15 mouse cellular contexts compared by ENCODE assay signal in genomic region chr8:57326091-57327065, GRCm38 (mm10). TPM values are rescaled to one million over a fixed set of nuclear protein-coding genes. Genes with fewer than 3 reads are reported as not detected.
A peak's percentile ranks its signal among the peaks of the same experiment; 100 is the strongest.
DNase-seq lines count a peak whose midpoint lies in the region; ATAC-seq and TF ChIP-seq lines count a peak whose summit lies in the region.
"Had no signal": no experiment of that assay in that cellular context is flagged by ENCODE, and none has a peak within 500 bp of the region (broad histone marks: within the 10 kb centered on the region; RNA-seq: fewer than 3 reads in every experiment).

No protein-coding gene starts in this region.

- H3K9me3 ChIP-seq in heart, embryonic 11.5 days (replicated peaks; ENCODE audit: control insufficient read depth, low read length): no peaks in the 10 kb centered on the region
- no peaks in the 10 kb centered on the region for H3K9me3 ChIP-seq in intestine, postnatal 0 days (ENCODE audit: control insufficient read depth)
- no peaks in the 10 kb centered on the region for H3K9me3 ChIP-seq in stomach, embryonic 14.5 days (ENCODE audit: control insufficient read depth, low read depth, low read length)
- H3K9me3 ChIP-seq: hindbrain, embryonic 15.5 days had no signal

- TF ChIP-seq POLR2A in liver, adult 2 months (IDR thresholded peaks at IDR 0.05; ENCODE audit: extremely low read depth, insufficient read depth, low read length): no peak

- H3K27me3 ChIP-seq in liver, adult 2 months (ENCODE audit: control insufficient read depth, insufficient read depth, low read length): peaks cover 10% of the 10 kb centered on the region
- H3K27me3 ChIP-seq in heart, embryonic 11.5 days (ENCODE audit: control insufficient read depth, insufficient read depth, low read length): peaks cover 3% of the 10 kb centered on the region; the same call in 1 of the 2 replicates
- H3K27me3 ChIP-seq in intestine, postnatal 0 days (replicated peaks; ENCODE audit: control insufficient read depth, insufficient read depth, low read length): peaks cover 92% of the 10 kb centered on the region
- H3K27me3 ChIP-seq in stomach, embryonic 14.5 days (ENCODE audit: control insufficient read depth, insufficient read depth, low read length): peaks cover 18% of the 10 kb centered on the region

- ATAC-seq in heart, embryonic 11.5 days (replicated peaks; ENCODE audit: insufficient number of reproducible peaks, low FRiP score, low TSS enrichment): no peak
- no peak for ATAC-seq in intestine, postnatal 0 days
- no peak for ATAC-seq in stomach, embryonic 14.5 days (ENCODE audit: insufficient number of reproducible peaks, insufficient read depth, low FRiP score, low read depth)
- no peak for ATAC-seq in granulocyte monocyte progenitor cell, adult 5-6 weeks (replicated peaks; ENCODE audit: poor library complexity, severe bottlenecking)
- ATAC-seq: CD4-positive, CD25-positive, alpha-beta regulatory T cell, adult 4 months had no signal

- 17% methylated on average over 27 of the region's 27 CpGs for WGBS in liver, adult 2 months
- 8% methylated on average over 27 of the region's 27 CpGs for WGBS in heart, embryonic 11.5 days (ENCODE audit: insufficient replicate concordance)
- 31% methylated on average over 27 of the region's 27 CpGs for WGBS in intestine, postnatal 0 days
- 21% methylated on average over 27 of the region's 27 CpGs for WGBS in stomach, embryonic 14.5 days

- no peaks in the 10 kb centered on the region for H3K36me3 ChIP-seq in liver, adult 2 months (ENCODE audit: control insufficient read depth, insufficient read depth, low read length)
- no peaks in the 10 kb centered on the region; the same call in 1 of the 2 replicates for H3K36me3 ChIP-seq in heart, embryonic 11.5 days (ENCODE audit: control insufficient read depth, insufficient read depth, low read length)
- H3K36me3 ChIP-seq in intestine, postnatal 0 days (ENCODE audit: control insufficient read depth, insufficient read depth): no peaks in the 10 kb centered on the region
- no peaks in the 10 kb centered on the region; the same call in 1 of the 2 replicates for H3K36me3 ChIP-seq in stomach, embryonic 14.5 days (ENCODE audit: control insufficient read depth, insufficient read depth, low read length)
- H3K36me3 ChIP-seq: hindbrain, embryonic 15.5 days had no signal

- peak overlapping the region; percentile 74 for H3K4me2 ChIP-seq in heart, embryonic 11.5 days
- H3K4me2 ChIP-seq in intestine, postnatal 0 days (replicated peaks; ENCODE audit: low read depth): peak overlapping the region; percentile 40
- peak overlapping the region; percentile 55 for H3K4me2 ChIP-seq in stomach, embryonic 14.5 days (replicated peaks; ENCODE audit: low read depth, low read length)
- H3K4me2 ChIP-seq: hindbrain, embryonic 15.5 days had no signal

- H3K27ac ChIP-seq in liver, adult 2 months (replicated peaks; ENCODE audit: insufficient read depth, low read depth, low read length): peak overlapping the region; percentile 10; the same call in 1 of the 2 replicates
- peak overlapping the region; percentile 96 for H3K27ac ChIP-seq in heart, embryonic 11.5 days (ENCODE audit: low read depth, low read length)
- H3K27ac ChIP-seq in intestine, postnatal 0 days (ENCODE audit: low read depth, low read length): no peak overlapping the region
- H3K27ac ChIP-seq in stomach, embryonic 14.5 days (ENCODE audit: low read length): peak overlapping the region; percentile 85
- H3K27ac ChIP-seq: hindbrain, embryonic 15.5 days had no signal

- DNase-seq in liver, adult 2 months (ENCODE audit: extremely low read depth, low read depth, low spot score): no peak
- no peak for DNase-seq in liver
- no peak for DNase-seq in T-cell, adult 2 months (ENCODE audit: low spot score)
- DNase-seq in kidney, adult 8-10 months: no peak
- DNase-seq: adrenal gland, postnatal 14 days; cerebellum, adult 18-20 months; lung, postnatal 4 days had no signal

- H3K79me2 ChIP-seq in liver, adult 2 months (ENCODE audit: control insufficient read depth, insufficient read depth, low read length): no peaks in the 10 kb centered on the region

- TF ChIP-seq CTCF in liver, adult 2 months (IDR thresholded peaks at IDR 0.05; ENCODE audit: low read depth, low read length): no peak
- TF ChIP-seq CTCF in intestine, postnatal 0 days (IDR thresholded peaks at IDR 0.05; ENCODE audit: low read depth): no peak

- no peak overlapping the region; the same call in 1 of the 2 replicates for H3K9ac ChIP-seq in liver, adult 2 months (ENCODE audit: low read depth, low read length)
- H3K9ac ChIP-seq in heart, embryonic 11.5 days (ENCODE audit: low read depth, low read length): peak overlapping the region; percentile 99
- H3K9ac ChIP-seq in intestine, postnatal 0 days (ENCODE audit: low read depth, low read length): 0 out of 2 replicates have a peak overlapping the region, but pooled peaks have one; percentile 17
- H3K9ac ChIP-seq in stomach, embryonic 14.5 days (replicated peaks; ENCODE audit: low read depth, low read length): peak overlapping the region; percentile 95
- H3K9ac ChIP-seq: hindbrain, embryonic 15.5 days had no signal

- no peaks in the 10 kb centered on the region for H3K4me1 ChIP-seq in liver, adult 2 months (ENCODE audit: control insufficient read depth, insufficient read depth, low read length)
- H3K4me1 ChIP-seq in heart, embryonic 11.5 days (ENCODE audit: control insufficient read depth, insufficient read depth, low read length): peaks cover 29% of the 10 kb centered on the region
- H3K4me1 ChIP-seq in intestine, postnatal 0 days (replicated peaks; ENCODE audit: control insufficient read depth, insufficient read depth, low read length): no peaks in the 10 kb centered on the region
- H3K4me1 ChIP-seq in stomach, embryonic 14.5 days (ENCODE audit: control insufficient read depth, insufficient read depth, low read length): peaks cover 9% of the 10 kb centered on the region; the same call in 1 of the 2 replicates

- H3K4me3 ChIP-seq in liver, adult 2 months (ENCODE audit: insufficient read depth, low read depth, low read length): peak overlapping the region; percentile 6; the same call in 1 of the 2 replicates
- peak overlapping the region; percentile 95 for H3K4me3 ChIP-seq in heart, embryonic 11.5 days (ENCODE audit: low read depth, low read length)
- H3K4me3 ChIP-seq in intestine, postnatal 0 days (ENCODE audit: low read depth, low read length): peak overlapping the region; percentile 9; the same call in 1 of the 2 replicates
- H3K4me3 ChIP-seq in stomach, embryonic 14.5 days (ENCODE audit: low read depth, low read length): peak overlapping the region; percentile 66
- H3K4me3 ChIP-seq: hindbrain, embryonic 15.5 days had no signal

RNA-seq across cellular contexts. Expression of gene Hand2, which starts 5.6 kb away (rescaled TPM):
- total RNA-seq in liver, adult 2 months (2014; rRNA removed): 1.9 and 2.0 TPM in 2 replicates
- 3.9 and 4.1 TPM in 2 replicates for polyA plus RNA-seq in liver, adult 2 months (2012; rRNA removed)
- 17.2 and 17.9 TPM in 2 replicates for polyA plus RNA-seq in heart, embryonic 11.5 days (2014; fragmentation: Nextera tagmentation; extraction: Ambion mirVana)
- 3.5 and 3.9 TPM in 2 replicates for polyA plus RNA-seq in intestine, postnatal 0 days (2015; fragmentation: Nextera tagmentation; extraction: Ambion mirVana)
- 17.7 and 18.3 TPM in 2 replicates for polyA plus RNA-seq in stomach, embryonic 14.5 days (2014; fragmentation: Nextera tagmentation; extraction: Ambion mirVana)
- total RNA-seq in granulocyte monocyte progenitor cell, adult 5-6 weeks (2014; fragmentation: Nextera tagmentation): not detected in 2 replicates
- not detected in 2 replicates for total RNA-seq in granulocyte monocyte progenitor cell, adult 5-6 weeks (2017)
- total RNA-seq: left cerebral cortex, postnatal 14 days; monocyte, adult 5-6 weeks had no signal
- polyA plus RNA-seq: CD4-positive, CD25-positive, alpha-beta regulatory T cell, adult 4 months; hindbrain, embryonic 15.5 days had no signal

Comparison
In these comparisons a context has a peak if more than half of its experiments do, and no peak if none do; other contexts are left out.
1. H3K4me3 ChIP-seq: peak in every context shown above with its lines; median percentile 95 in heart, embryonic 11.5 days; 66 in stomach, embryonic 14.5 days; 9 in intestine, postnatal 0 days; 6 in liver, adult 2 months.